Mouse (Mus musculus): ENCODE data around the gene Prkaa2. TPM values are rescaled to one million over a fixed set of nuclear protein-coding genes. Genes with fewer than 3 reads are reported as not detected.

The Prkaa2 gene
- polyA plus RNA-seq, 1 experiment from 2014 or later: 14.0 TPM

GRCm38 (mm10) chr4:105110684-105111035, 970 bp upstream of the Prkaa2 start:
- no peak overlapping the region for H3K4me3 ChIP-seq (replicated peaks; ENCODE audit: low read depth, low read length)
- no peaks in the 10 kb centered on the region for H3K27me3 ChIP-seq (ENCODE audit: insufficient read depth, low read length)
- no peak overlapping the region for H3K9ac ChIP-seq (ENCODE audit: low read depth, low read length)
- no peaks in the 10 kb centered on the region for H3K36me3 ChIP-seq (ENCODE audit: insufficient read depth, low read length)
- peak overlapping the region; percentile 95; the same call in 1 of the 2 replicates for H3K4me2 ChIP-seq (ENCODE audit: low read length)
- no peak overlapping the region for H3K27ac ChIP-seq
- H3K9me3 ChIP-seq (replicated peaks; ENCODE audit: low read length): no peaks in the 10 kb centered on the region
- WGBS: 69% methylated on average over 4 of the region's 4 CpGs
- H3K4me1 ChIP-seq (replicated peaks; ENCODE audit: insufficient read depth, low read length): no peaks in the 10 kb centered on the region
- DNase-seq (ENCODE audit: low spot score) (no peak), ATAC-seq (replicated peaks; ENCODE audit: low FRiP score, low read depth) (no peak)
- no peak for TF ChIP-seq CTCF (IDR thresholded peaks at IDR 0.05; ENCODE audit: low read depth)

GRCm38 (mm10) chr4:105109990-105110683, 447 bp upstream of the Prkaa2 start:
- no peak for TF ChIP-seq CTCF (IDR thresholded peaks at IDR 0.05; ENCODE audit: low read depth)
- peak; percentile 13 for DNase-seq (ENCODE audit: low spot score)
- peak overlapping the region; percentile 90 for H3K27ac ChIP-seq

GRCm38 (mm10) chr4:105108641-105109198, 970 bp downstream of the Prkaa2 start:
- H3K9ac ChIP-seq (ENCODE audit: low read depth, low read length): peak overlapping the region; percentile 72; the same call in 1 of the 2 replicates
- H3K4me1 ChIP-seq (replicated peaks; ENCODE audit: insufficient read depth, low read length): no peaks in the 10 kb centered on the region
- H3K9me3 ChIP-seq (replicated peaks; ENCODE audit: low read length): no peaks in the 10 kb centered on the region
- DNase-seq (ENCODE audit: low spot score): peak; percentile 40
- no peak for TF ChIP-seq CTCF (IDR thresholded peaks at IDR 0.05; ENCODE audit: low read depth)
- no peaks in the 10 kb centered on the region for H3K36me3 ChIP-seq (ENCODE audit: insufficient read depth, low read length)
- H3K4me2 ChIP-seq (ENCODE audit: low read length): peak overlapping the region; percentile 95
- peak overlapping the region; percentile 58 for H3K4me3 ChIP-seq (replicated peaks; ENCODE audit: low read depth, low read length)
- H3K27ac ChIP-seq: peak overlapping the region; percentile 90
- ATAC-seq (replicated peaks; ENCODE audit: low FRiP score, low read depth): peak; percentile 29; the same call in 1 of the 2 replicates
- no peaks in the 10 kb centered on the region for H3K27me3 ChIP-seq (ENCODE audit: insufficient read depth, low read length)
- WGBS: 23% methylated on average over 5 of the region's 5 CpGs

More at GRCm38 (mm10) chr4:105109990-105110683, 447 bp upstream of the Prkaa2 start:
- Histone ChIP-seq H3K36me3 (ENCODE audit: insufficient read depth, low read length) (no peaks in the 10 kb centered on the region), H3K4me1 (replicated peaks; ENCODE audit: insufficient read depth, low read length) (no peaks in the 10 kb centered on the region), H3K27me3 (ENCODE audit: insufficient read depth, low read length) (no peaks in the 10 kb centered on the region), H3K9me3 (replicated peaks; ENCODE audit: low read length) (no peaks in the 10 kb centered on the region), H3K4me3 (replicated peaks; ENCODE audit: low read depth, low read length) (peak overlapping the region; percentile 58), H3K9ac (ENCODE audit: low read depth, low read length) (peak overlapping the region; percentile 72), H3K4me2 (ENCODE audit: low read length) (peak overlapping the region; percentile 95)
- peak; percentile 44 for ATAC-seq (replicated peaks; ENCODE audit: low FRiP score, low read depth)
- WGBS: 3% methylated on average over 21 of the region's 24 CpGs

GRCm38 (mm10) chr4:105107943-105108640, 1.6 kb downstream of the Prkaa2 start:
- no peaks in the 10 kb centered on the region for H3K4me1 ChIP-seq (replicated peaks; ENCODE audit: insufficient read depth, low read length)
- no peak for TF ChIP-seq CTCF (IDR thresholded peaks at IDR 0.05; ENCODE audit: low read depth)
- peak overlapping the region; percentile 58 for H3K4me3 ChIP-seq (replicated peaks; ENCODE audit: low read depth, low read length)
- ATAC-seq (replicated peaks; ENCODE audit: low FRiP score, low read depth) (no peak), DNase-seq (ENCODE audit: low spot score) (no peak)
- 64% methylated on average over 12 of the region's 12 CpGs for WGBS
- H3K4me2 ChIP-seq (ENCODE audit: low read length): peak overlapping the region; percentile 95
- no peaks in the 10 kb centered on the region for H3K27me3 ChIP-seq (ENCODE audit: insufficient read depth, low read length)
- H3K27ac ChIP-seq: peak overlapping the region; percentile 71
- no peaks in the 10 kb centered on the region for H3K9me3 ChIP-seq (replicated peaks; ENCODE audit: low read length)
- H3K9ac ChIP-seq (ENCODE audit: low read depth, low read length): 0 out of 2 replicates have a peak overlapping the region, but pooled peaks have one; percentile 28
- no peaks in the 10 kb centered on the region for H3K36me3 ChIP-seq (ENCODE audit: insufficient read depth, low read length)

- TF ChIP-seq CTCF (IDR thresholded peaks at IDR 0.05; ENCODE audit: low read depth): no peak
- 92% methylated on average over 6 of the region's 6 CpGs for WGBS
- H3K9me3 ChIP-seq (replicated peaks; ENCODE audit: low read length): no peaks in the 10 kb centered on the region
- no peaks in the 10 kb centered on the region for H3K4me1 ChIP-seq (replicated peaks; ENCODE audit: insufficient read depth, low read length)
- H3K36me3 ChIP-seq (ENCODE audit: insufficient read depth, low read length): no peaks in the 10 kb centered on the region
- no peak overlapping the region for H3K9ac ChIP-seq (ENCODE audit: low read depth, low read length)
- no peak for DNase-seq (ENCODE audit: low spot score)
- no peaks in the 10 kb centered on the region for H3K27me3 ChIP-seq (ENCODE audit: insufficient read depth, low read length)
- ATAC-seq (replicated peaks; ENCODE audit: low FRiP score, low read depth): no peak
- H3K4me2 ChIP-seq (ENCODE audit: low read length): no peak overlapping the region
- H3K27ac ChIP-seq: no peak overlapping the region
- no peak overlapping the region for H3K4me3 ChIP-seq (replicated peaks; ENCODE audit: low read depth, low read length)
Measured at GRCm38 (mm10) chr4:105104099-105104872, 5.4 kb downstream of the Prkaa2 start.

- Histone ChIP-seq H3K9me3 (replicated peaks; ENCODE audit: low read length) (no peaks in the 10 kb centered on the region), H3K4me1 (replicated peaks; ENCODE audit: insufficient read depth, low read length) (no peaks in the 10 kb centered on the region), H3K9ac (ENCODE audit: low read depth, low read length) (no peak overlapping the region), H3K27me3 (ENCODE audit: insufficient read depth, low read length) (no peaks in the 10 kb centered on the region), H3K36me3 (ENCODE audit: insufficient read depth, low read length) (no peaks in the 10 kb centered on the region), H3K27ac (no peak overlapping the region), H3K4me3 (replicated peaks; ENCODE audit: low read depth, low read length) (no peak overlapping the region), H3K4me2 (ENCODE audit: low read length) (no peak overlapping the region)
- no peak for TF ChIP-seq CTCF (IDR thresholded peaks at IDR 0.05; ENCODE audit: low read depth)
- DNase-seq (ENCODE audit: low spot score): no peak
- no peak for ATAC-seq (replicated peaks; ENCODE audit: low FRiP score, low read depth)
- 76% methylated on average over 4 of the region's 4 CpGs for WGBS
Measured at GRCm38 (mm10) chr4:105101337-105101688, 8.4 kb downstream of the Prkaa2 start.

Measured in kidney, postnatal 0 days (tissue).